Mouse (Mus musculus) v-Abl transformed pro-B cells (cell line): ENCODE data around the gene Ubxn4.
"Not testable (repeated sequence)": the region's sequence is repeated elsewhere in the genome, so short reads cannot be mapped to it uniquely, and the experiment has no call there.

Source experiments
- in situ Hi-C, 2 experiments: fragments of 400-800 bp; cut with MboI; formaldehyde crosslinking; loops; one replicate each; pipeline ENCODE4 v1.15.1; 2025; ENCODE audit not compliant: unreplicated experiment in 2 of 2

Gene Ubxn4

DNA sequence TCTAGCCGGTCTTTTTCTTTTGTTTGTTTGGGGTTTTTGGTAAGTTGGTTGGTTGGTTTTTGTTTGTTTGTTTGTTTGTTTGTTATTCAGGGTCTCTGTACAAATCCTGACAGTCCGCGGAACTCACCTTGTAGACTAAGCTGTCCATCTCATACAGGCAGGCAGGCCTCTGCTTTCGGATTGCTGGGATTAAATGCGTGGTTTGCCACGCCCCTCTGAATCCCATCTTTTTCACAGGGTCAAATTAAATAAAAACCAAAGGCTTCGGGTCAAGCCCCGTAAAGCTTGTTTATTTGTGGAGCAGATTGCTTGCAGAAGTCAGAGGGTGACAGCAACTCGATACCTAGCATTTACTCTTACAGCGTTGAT is at the start of gene Ubxn4:
Ubxn4 (plus strand) TSS at position 338 of the 369 bp plus-strand sequence.
- in situ Hi-C loops = no loop called here

DNA sequence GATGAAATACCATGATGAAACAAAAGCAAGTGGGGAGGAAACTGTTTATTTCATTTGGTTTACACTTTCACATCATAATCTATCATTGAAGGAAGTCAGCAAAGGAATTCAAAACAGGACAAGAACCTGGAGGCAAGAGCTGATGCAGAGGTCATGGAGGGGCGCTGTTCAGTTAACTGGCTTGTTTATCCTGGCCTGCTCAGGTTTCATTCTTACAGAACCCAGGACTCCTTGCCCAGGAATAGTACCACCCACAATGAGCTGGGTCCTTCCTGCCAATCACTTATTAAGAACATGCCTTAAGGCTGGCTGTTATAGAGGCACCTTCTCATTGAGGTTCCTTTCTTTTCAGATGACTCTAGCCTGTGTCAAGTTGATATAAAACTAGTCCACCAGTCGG is 49.8 kb upstream of the Ubxn4 start:
- in situ Hi-C loops = no loop called here

DNA sequence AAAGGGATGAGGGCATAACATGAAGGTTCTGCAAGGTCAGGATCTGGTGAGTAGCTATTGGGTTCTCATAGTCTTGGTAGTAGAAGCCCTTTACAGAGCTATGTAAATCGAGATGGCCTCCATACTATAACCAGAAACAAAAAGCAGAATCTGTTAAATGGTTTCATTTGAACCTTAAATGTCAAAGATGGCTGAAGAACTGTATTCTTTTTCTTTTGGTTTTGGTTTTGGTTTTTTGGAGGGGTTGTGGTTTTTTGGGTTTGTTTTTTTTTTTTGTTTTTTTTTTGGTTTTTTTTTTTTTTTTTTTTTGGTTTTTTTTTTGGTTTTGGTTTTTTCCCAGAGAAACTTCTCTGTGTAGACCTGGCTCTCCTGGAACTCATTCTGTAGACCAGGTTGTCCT is 46.4 kb upstream of the Ubxn4 start:
- in situ Hi-C loops = no loop called here

DNA sequence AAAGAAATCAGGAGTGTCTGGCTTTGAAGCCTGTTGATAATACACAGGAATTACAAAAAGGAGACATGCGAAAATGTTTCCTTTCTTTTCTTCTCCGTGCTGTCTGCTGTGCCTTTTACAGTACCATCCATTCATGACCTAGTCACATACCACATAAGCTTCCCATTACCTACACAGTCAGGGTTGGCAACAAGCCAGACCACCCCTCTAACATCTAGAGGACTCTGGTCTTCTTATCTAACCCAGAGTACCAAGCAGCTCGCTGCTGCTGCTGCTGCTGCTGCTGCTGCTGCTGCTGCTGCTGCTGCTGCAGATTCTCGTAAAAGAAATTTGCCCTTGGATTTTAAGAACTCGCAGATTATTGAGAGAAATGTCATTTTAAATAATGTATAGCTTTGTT is 30.5 kb upstream of the Ubxn4 start:
- in situ Hi-C loops = no loop called here

DNA sequence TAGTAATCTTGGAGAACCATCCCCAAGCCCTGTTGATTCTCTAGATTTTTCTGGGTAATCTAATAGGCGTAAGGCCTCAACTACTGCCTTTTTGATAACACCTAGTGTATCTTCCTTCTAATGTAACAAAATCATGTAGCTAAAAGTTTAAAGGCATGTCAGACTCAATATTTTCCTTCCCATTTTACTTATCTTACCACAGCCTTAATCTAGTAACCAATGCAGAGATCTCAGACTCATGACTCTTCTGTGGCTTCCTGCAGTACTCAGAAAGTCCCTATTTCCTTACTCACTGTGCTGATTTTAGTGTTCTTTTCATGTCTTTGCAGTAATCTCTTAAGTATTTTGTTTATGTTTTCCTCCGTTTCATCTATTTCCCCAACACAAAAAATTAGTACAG is 21.9 kb upstream of the Ubxn4 start:
- in situ Hi-C loops = no loop called here

DNA sequence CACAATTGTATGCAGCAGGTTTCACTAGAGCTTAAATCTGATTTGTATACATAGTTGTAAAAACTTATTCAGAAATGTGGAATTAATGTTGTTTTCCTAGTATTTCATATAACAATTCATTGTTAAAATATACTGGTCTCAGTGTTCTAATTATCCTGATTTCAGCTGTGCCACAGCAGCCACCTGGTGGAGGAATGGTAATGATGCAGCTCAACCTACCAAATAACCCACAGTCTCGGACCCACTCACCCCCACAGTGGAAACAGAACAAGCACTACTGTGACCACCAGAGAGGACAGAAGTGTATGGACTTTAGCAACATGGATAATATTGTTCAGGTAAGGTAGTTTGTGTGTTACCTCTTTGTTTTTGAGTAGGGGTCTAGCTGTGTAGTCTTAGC is 20.5 kb upstream of the Ubxn4 start:
- in situ Hi-C loops = no loop called here

DNA sequence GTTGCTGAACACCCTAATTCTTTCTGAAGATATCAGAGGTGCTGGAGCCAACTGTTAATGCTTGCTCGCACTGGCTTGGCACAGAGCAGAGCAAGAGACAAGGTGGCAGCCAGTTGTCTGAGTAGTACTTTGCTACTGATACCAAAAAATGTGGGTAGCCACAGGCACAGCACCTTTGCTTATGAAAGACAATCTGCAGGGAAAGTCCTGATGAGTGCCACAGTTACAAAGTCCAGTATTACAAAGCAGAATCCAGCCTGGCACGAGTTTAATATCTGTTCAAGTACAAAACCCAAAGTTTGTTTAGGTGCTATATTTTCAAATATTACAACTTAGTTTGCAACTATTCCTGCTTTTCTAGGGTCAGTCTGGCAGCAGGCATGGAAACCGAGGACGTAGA is 8.6 kb upstream of the Ubxn4 start:
- in situ Hi-C loops = no loop called here

DNA sequence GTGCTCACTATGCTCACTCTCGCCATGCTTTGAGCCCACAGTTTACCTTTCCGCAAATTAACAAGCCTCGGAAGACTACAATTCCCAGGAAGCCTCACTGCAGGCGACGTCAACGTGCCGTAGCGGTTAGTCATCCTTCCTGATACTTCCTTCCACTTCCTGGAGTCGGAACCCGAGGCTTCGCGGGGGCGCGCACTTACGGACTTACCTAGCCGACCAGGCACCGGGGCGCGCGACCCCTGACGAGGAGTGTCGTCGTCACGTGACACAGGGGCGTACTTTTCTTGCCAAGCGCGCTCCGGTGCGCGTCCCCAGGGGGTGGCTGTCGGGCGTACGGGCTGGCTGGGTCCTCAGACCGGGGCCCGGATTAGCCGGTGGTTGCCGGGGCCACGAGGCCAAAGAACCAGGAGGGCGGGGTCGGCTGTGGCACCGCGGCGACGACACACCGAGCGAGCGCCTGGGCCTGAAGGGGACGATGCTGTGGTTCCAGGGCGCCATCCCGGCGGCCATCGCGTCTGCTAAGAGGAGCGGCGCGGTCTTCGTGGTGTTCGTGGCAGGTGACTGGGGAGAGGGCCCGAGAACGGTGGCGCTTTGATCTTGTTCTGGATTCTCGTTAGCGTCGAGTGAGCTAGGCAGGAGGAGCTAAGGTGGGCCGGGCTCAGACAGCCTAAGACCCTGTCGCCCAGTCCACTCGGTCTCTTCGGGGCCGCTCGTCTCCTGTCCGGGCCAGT is 397 bp downstream of the Ubxn4 start:
- in situ Hi-C loops = no loop called here

DNA sequence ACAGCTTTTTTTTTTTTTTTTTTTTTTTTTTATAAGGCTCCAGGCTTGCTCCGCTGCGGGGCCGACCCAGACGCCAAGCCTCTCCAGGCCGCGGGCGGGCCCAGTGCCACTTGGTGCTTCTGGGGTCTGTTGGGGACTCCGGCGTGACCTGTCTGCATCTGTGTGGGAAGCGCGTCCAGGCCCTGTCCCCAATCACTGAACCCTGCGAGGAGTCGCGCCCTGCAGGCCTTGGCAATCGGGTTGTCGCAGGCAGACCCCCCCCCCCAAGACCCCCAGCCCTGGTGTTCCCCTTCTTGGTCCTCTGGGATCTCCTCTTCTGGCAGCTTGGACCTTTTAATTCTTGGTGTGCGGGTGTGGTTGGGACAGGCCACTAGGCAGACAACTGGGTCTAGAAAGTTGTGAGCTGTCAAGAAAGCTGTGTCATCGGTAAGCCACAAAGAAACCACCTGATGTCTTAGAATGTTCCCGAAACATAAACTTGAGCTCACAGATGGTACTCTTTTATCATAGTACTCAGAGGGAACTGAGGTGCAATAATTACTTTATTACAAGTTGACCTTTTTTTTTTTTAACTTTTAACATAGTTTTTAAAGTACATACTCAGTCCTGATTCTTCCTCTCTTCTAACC is 1.1 kb downstream of the Ubxn4 start:
- in situ Hi-C loops = no loop called here

DNA sequence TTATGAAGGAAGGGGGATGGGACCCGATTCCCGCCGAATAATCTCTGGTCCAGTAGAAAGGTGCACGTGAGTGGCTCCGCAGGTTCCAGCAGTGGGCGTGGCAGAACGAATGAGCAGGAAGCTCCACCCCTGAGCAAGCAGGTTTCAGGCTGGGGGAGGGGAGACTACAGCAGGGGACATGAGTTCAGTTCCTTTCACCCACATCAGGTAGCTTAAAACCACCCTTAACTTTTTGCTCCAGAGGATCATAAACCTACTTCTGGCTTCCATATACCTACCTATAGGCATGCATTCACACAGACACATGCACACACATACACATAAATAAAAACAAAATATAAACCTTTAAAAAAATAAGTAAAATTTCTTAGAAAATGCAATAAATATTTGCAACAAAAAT is 23.3 kb downstream of the Ubxn4 start:
- in situ Hi-C loops = not testable (repeated sequence)

DNA sequence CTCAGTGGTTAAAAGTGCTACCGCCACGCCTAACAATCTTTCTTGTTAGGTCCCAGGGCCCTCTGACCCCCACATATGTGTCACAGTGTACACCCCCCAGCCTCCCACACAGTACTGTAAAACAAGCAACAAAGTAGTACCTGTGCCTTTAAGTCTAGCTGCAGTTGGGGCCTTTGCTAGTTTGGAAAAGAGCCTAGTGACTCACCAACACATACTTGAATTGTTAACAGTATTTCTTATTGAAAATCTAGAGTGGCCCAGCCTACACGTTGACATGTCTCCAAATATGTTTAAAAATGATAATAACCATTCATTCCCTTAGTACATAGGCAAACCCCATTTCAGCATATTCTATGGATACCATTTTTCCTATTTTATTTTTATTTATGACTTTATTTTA is 27.0 kb downstream of the Ubxn4 start:
- in situ Hi-C loops = loop anchor here in 1 of 2 experiments (10.0 kb wide), 1 partner anchor 974 kb away; no protein-coding TSS in a partner anchor

DNA sequence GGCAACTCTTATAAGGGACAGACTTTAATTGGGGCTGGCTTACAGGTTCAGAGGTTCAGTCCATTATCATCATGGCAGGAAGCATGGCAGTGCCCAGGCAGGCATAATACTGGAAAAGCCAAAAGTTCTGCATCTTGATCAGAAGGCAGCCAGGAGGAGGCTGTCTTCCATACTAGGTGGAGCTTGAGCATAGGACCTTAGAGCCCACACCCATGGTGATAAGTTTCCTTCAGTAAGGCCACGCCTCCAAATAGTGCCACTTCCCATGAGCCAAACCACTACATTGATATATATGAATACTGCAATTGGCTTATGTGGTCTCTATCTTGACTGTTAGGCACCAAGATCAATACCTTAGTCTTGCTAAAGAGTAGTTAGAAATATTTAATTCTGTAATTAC is 32.1 kb downstream of the Ubxn4 start:
- in situ Hi-C loops = loop anchor here (10.0 to 25.0 kb wide), 3 partner anchors 811 to 969 kb away; no protein-coding TSS in a partner anchor

DNA sequence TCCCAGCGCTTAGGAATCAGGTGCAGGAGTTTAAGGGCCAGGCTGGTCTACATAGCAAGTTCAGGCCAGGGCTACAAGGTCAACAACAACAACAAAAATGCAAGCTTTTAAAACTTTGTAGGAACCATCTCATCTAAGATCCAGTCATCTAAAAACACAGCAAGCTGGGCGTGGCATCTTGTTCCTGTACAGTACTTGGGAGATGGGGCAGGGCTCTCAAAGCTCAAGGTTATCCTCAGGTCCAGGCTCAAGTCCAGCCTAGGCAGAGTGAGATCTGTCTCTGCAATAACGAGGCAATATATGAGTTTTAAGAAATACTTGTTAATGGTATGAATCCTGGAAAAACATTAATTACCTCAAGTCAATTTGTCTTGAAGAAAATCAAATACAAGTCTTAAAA is 34.8 kb downstream of the Ubxn4 start:
- in situ Hi-C loops = loop anchor here (10.0 to 25.0 kb wide), 3 partner anchors 809 to 966 kb away; no protein-coding TSS in a partner anchor

DNA sequence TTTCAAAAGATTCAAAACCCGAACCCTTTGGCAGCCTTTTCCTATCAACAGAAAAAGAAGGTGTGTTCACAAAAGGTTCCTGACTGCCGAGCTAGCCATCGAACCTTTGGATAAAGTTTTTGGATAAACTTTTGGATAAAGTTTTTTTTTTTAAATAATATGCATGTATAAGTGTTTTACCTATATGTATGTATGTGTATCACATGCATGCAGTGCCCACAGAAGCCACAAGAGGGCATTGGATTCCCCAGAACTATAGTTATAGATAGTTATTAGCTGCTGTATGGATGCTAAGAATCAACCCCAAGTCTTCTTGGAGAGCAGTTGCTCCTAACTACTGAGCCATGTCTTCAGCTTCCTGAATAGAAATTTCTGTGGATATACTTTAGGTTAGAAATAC is 38.0 kb downstream of the Ubxn4 start:
- in situ Hi-C loops = loop anchor here (25.0 kb wide), 2 partner anchors 806 to 956 kb away; no protein-coding TSS in a partner anchor

DNA sequence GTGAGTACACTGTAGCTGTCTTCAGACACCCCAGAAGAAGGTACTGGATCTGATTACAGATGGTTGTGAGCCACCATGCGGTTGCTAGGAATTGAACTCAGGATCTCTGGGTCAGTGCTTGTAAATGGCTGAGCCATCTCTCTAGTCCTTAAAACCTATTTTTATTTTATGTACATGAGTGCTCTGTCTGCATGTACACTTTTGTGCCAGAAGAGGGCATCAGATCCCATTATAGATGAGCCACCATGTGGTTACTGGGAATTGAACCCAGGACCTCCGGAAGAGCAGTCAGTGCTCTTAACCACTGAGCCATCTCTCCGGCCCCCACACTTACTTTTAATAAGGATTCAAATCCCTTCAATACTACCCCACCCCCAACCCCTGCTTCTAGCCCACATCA is 39.2 kb downstream of the Ubxn4 start:
- in situ Hi-C loops = loop anchor here (25.0 kb wide), 2 partner anchors 804 to 954 kb away; no protein-coding TSS in a partner anchor

DNA sequence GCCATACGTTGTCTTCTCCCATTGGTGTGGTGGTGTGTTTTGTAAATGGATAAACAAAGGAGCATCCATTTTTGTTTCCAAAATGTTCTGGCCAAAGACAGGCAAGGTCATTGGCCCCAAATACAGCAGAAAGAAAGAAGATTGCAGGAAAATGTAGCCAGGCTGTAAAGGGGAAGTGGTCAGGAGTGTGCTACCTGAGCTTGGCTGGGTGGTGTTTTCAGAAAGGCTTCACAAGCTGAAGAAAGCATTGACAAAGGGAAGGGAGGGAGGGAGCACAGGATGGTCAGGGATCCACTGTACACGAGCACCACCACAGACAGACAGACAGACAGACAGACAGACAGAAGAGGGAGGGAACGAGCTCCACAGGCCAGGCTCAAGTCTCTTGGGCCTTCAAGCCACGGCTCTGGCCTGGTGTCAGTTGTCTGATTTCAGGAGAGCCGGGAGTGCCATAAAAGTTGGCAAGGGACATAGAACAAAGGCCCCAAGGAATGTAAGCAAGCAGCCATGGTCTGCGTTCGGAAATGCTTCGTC is 40.5 kb downstream of the Ubxn4 start:
- in situ Hi-C loops = loop anchor here (25.0 kb wide), 2 partner anchors 803 to 953 kb away; no protein-coding TSS in a partner anchor

DNA sequence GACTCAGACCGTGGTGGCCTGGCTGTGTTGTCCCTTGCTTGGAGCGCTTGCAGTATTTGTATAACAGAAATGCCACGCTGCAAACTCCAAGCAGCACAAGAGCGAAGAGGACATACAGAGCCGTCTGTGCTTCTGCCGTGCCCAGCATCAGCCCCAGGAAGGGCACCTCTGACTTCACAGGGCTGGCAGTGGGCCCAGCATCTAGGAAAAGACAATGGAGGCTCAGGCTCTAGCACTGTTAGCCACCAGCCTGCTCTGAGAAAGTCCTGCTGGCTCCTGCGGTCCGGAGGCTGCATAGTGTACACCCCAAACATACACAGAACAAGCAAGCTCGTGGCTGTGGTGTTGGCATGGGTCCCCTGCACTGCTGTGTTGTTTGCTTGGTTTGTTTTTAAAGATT is 41.4 kb downstream of the Ubxn4 start:
- in situ Hi-C loops = loop anchor here (25.0 kb wide), 2 partner anchors 802 to 952 kb away; no protein-coding TSS in a partner anchor

DNA sequence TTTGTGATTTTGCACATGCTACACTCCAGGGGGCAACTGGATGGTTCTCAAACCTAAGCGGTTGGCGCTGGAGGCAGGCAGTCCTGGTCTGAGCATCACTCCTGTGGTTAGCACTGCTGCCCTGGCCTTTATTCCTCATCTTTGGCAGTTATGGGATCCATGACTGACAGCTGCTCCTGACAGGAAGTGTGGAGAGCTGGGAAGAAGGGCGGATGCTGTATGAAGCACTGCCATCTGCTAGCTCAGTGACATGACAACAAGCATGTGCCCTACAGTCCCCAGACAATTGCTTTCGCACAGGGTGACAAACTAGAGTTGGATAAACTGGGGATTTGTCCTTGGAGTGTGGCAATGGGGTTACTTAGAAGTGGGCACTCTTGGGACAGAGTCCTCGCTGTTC is 46.5 kb downstream of the Ubxn4 start:
- in situ Hi-C loops = loop anchor here (25.0 kb wide), 2 partner anchors 797 to 947 kb away; no protein-coding TSS in a partner anchor

DNA sequence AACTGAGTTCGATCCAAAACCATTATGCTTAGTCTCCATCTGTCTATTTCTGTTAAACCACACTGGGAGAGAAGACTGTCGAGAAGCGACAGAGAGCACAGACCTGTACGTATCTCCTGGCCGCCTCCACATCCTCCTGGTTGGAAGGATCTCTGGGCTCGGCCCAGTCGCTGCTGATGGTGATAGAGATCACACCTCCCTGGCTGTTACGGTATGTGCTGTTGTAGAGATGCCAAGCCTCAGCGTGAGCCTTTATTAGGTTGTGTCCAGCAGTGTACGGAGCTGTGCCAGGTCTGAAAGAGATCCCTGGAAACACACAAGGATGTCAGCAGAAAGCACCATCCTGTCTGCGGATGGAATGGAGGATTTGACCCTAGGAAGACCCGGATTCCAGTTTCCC is 49.8 kb downstream of the Ubxn4 start:
- in situ Hi-C loops = loop anchor here (25.0 kb wide), 2 partner anchors 794 to 944 kb away; no protein-coding TSS in a partner anchor

DNA sequence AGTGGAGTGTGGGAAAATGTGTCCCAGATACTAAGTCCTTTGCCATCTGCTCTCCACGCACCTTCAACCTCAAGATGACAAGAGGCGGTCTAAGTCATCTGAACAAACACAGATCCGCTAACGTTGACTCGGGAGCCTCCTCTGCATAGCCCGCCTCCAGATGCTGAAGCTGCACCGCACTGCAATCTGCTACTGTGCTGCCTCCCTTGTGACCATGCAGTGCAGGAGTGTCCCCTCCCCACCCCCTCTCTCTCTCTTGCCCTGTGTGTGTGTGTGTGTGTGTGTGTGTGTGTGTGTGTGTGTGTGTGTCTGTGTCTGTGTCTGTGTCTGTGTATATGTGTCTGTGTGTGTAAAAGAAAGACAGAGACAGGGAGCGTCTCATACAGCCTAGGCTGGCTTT is 51.5 kb downstream of the Ubxn4 start:
- in situ Hi-C loops = loop anchor here (25.0 kb wide), 2 partner anchors 792 to 942 kb away; no protein-coding TSS in a partner anchor
